Mouse (Mus musculus): ENCODE results near the gene Vill. TPM values are rescaled to one million over a fixed set of nuclear protein-coding genes. Genes with fewer than 3 reads are reported as not detected.

Vill gene
- polyA plus RNA-seq, 1 experiment from 2014 or later: 28.1 TPM

DNA sequence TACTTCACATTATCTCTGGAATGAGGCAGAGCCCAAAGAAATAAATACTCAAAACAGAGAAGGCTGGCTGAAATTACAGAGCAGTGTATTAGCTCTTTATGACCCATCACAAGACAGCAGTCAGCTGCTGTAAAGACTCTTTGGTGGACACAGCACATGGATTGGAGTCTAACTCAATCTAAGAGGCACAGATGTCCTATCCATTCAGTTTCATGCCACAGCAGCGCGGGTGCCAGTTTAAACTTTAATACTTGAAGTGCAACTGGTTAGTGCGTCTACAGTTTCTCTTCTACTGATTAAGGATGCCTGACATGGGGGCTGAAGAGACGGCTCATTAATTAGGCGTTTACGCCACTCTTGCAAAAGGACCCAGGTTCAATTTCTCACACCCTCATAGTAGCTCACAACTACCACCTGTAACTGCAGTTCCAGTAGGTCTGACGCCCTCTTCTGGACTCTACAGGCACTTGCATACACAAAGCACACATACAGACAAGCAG, 26.7 kb upstream of the Vill start:
- no peaks in the 10 kb centered on the region for H3K4me1 ChIP-seq
- ATAC-seq (ENCODE audit: insufficient number of reproducible peaks, insufficient read depth, low FRiP score, low TSS enrichment): no peak
- H3K4me2 ChIP-seq (replicated peaks): no peak overlapping the region
- H3K27me3 ChIP-seq: no peaks in the 10 kb centered on the region
- no peaks in the 10 kb centered on the region; the same call in 1 of the 2 replicates for H3K36me3 ChIP-seq
- no peaks in the 10 kb centered on the region for H3K9me3 ChIP-seq
- H3K4me3 ChIP-seq: no peak overlapping the region
- no peak overlapping the region for H3K27ac ChIP-seq
- 81% methylated on average over 7 of the region's 7 CpGs for WGBS
- no peak overlapping the region for H3K9ac ChIP-seq

DNA sequence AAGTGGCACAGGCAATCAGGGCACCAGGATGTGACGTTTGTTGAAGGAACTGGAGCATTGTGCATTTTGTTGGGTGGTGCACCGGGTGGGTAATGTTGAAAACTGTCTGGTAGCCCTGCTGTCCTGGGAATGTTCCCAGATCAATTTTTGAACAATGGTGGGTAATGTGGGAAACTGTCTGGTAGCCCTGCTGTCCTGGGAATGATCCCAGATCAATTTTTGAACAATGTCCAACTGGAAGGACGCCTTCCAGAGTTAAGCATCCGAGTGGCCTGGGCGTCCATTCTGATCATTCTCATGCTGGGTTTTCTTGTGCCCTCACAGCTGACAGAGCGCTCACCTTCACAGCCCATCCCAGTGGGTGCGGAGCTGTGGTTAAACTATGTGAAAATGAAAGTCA, 25.2 kb upstream of the Vill start:
- no peak for ATAC-seq (ENCODE audit: insufficient number of reproducible peaks, insufficient read depth, low FRiP score, low TSS enrichment)
- no peaks in the 10 kb centered on the region; the same call in 1 of the 2 replicates for H3K36me3 ChIP-seq
- no peaks in the 10 kb centered on the region for H3K9me3 ChIP-seq
- no peak overlapping the region for H3K27ac ChIP-seq
- no peak overlapping the region for H3K9ac ChIP-seq
- no peak overlapping the region for H3K4me3 ChIP-seq
- peaks cover 9% of the 10 kb centered on the region for H3K4me1 ChIP-seq
- 93% methylated on average over 7 of the region's 7 CpGs for WGBS
- H3K4me2 ChIP-seq (replicated peaks): no peak overlapping the region
- no peaks in the 10 kb centered on the region for H3K27me3 ChIP-seq

DNA sequence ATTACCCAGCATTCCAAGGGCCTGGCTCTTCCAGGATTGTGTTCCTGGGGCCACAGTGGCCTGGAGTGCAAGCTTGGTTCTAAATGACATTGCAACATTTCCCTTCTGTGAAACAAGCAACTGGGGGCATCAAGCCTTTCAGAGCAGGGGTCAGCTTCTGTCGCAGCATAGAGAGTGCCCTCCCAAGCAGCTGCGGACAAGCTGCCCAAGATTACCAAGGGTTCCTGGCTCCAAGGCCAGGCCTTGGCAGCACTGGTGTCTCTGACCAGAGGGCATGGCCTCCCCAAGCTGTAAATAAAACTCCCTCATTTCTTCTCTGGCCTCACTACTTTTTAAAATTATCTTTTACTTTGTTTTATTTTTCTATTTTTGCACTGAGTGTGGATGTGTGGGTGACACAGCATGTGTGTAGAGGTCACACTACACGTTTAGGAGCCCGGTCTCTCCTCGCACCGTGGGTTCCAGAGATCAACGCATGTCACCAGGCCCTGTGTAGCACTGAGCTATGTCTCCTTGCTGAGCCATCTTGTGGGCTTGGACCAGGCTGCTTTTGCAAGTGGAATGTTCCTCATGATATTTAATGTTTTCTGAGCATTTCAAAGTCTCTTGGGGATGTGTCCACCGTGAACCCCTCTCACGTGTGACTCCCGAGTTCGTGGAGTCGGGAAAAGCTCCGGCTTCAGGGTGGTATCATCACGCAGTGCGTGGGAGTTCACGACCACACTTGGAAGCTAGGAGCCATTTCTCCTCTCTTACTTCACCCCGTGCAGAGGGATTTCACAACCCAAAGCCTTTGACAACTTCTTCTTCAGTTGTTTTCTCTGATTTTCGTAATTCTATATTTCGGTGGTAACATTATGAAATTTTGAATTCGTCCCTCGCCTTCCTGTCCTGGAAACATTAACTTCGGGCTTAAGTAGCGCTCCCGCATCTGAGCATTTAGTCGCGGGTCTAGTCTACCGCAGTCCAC, 24.1 kb upstream of the Vill start:
- Histone ChIP-seq H3K27me3 (no peaks in the 10 kb centered on the region), H3K9ac (no peak overlapping the region), H3K36me3 (no peaks in the 10 kb centered on the region; the same call in 1 of the 2 replicates), H3K27ac (no peak overlapping the region), H3K4me2 (replicated peaks) (no peak overlapping the region), H3K4me3 (no peak overlapping the region), H3K4me1 (peaks cover 21% of the 10 kb centered on the region), H3K9me3 (no peaks in the 10 kb centered on the region)
- WGBS: 94% methylated on average over 27 of the region's 27 CpGs
- ATAC-seq (ENCODE audit: insufficient number of reproducible peaks, insufficient read depth, low FRiP score, low TSS enrichment): no peak

GRCm38 (mm10) chr9:119029568-119029967, 23.0 kb upstream of the Vill start:
- Histone ChIP-seq H3K4me2 (replicated peaks) (no peak overlapping the region), H3K9me3 (no peaks in the 10 kb centered on the region), H3K36me3 (no peaks in the 10 kb centered on the region; the same call in 1 of the 2 replicates), H3K4me1 (peaks cover 32% of the 10 kb centered on the region), H3K9ac (no peak overlapping the region), H3K4me3 (no peak overlapping the region), H3K27me3 (no peaks in the 10 kb centered on the region), H3K27ac (no peak overlapping the region)
- ATAC-seq (ENCODE audit: insufficient number of reproducible peaks, insufficient read depth, low FRiP score, low TSS enrichment): no peak
- 58% methylated on average over 7 of the region's 7 CpGs for WGBS

DNA sequence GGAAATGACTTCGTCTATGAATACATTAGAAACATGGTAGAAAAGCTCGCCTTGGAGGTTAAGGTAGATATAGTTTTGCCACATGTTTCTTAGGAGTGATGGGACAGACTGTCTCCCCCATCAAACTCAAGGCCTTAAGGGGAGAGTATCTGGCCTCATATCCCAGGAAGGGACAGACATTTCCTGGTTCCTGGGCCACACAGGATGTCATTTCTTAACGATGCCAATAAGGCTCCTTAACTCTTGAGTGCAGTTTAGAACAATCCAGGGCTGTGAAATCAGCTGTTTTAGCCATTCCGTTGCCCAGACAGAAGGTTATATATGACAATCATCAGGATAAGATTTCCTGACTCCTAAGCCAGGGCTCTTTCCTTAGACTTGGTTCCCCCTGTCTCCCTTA, 21.5 kb upstream of the Vill start:
- WGBS: 87% methylated on average over 4 of the region's 4 CpGs
- H3K27me3 ChIP-seq: no peaks in the 10 kb centered on the region
- ATAC-seq (ENCODE audit: insufficient number of reproducible peaks, insufficient read depth, low FRiP score, low TSS enrichment): no peak
- H3K4me2 ChIP-seq (replicated peaks): no peak overlapping the region
- no peak overlapping the region for H3K9ac ChIP-seq
- 0 out of 2 replicates have a peak overlapping the region, but pooled peaks have one; percentile 80 for H3K27ac ChIP-seq
- H3K4me1 ChIP-seq: peaks cover 33% of the 10 kb centered on the region
- H3K36me3 ChIP-seq: no peaks in the 10 kb centered on the region; the same call in 1 of the 2 replicates
- no peak overlapping the region for H3K4me3 ChIP-seq
- no peaks in the 10 kb centered on the region for H3K9me3 ChIP-seq

DNA sequence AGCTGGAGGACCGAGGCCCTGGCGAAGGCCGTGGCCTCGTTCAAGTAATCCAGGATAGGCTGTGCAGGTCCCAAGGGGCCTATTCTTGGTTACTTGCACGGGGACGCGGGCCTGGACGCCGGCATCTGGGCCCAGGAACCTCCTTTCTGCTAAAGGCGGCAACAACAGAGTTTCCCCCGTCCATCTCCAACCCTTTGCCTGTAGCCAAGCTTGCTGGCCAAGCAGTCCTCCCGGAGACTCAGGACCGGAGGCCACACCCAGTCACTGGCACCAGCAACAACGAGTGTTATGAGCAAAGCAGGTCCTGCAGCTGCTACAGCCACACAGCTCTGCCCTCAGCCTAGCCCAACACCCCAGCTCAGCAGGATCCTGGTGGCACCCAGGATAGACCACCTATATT, 20.8 kb upstream of the Vill start:
- H3K4me1 ChIP-seq: peaks cover 37% of the 10 kb centered on the region
- H3K27me3 ChIP-seq: no peaks in the 10 kb centered on the region
- no peak overlapping the region for H3K4me3 ChIP-seq
- H3K9me3 ChIP-seq: no peaks in the 10 kb centered on the region
- no peaks in the 10 kb centered on the region; the same call in 1 of the 2 replicates for H3K36me3 ChIP-seq
- 77% methylated on average over 14 of the region's 14 CpGs for WGBS
- ATAC-seq (ENCODE audit: insufficient number of reproducible peaks, insufficient read depth, low FRiP score, low TSS enrichment): no peak
- H3K27ac ChIP-seq: peak overlapping the region; percentile 80
- peak overlapping the region; percentile 2; the same call in 1 of the 2 replicates for H3K9ac ChIP-seq
- no peak overlapping the region for H3K4me2 ChIP-seq (replicated peaks)

- Histone ChIP-seq H3K4me1 (peaks cover 42% of the 10 kb centered on the region), H3K27ac (peak overlapping the region; percentile 80), H3K4me2 (replicated peaks) (no peak overlapping the region), H3K9me3 (no peaks in the 10 kb centered on the region), H3K9ac (peak overlapping the region; percentile 1; the same call in 1 of the 2 replicates), H3K27me3 (no peaks in the 10 kb centered on the region), H3K4me3 (no peak overlapping the region), H3K36me3 (no peaks in the 10 kb centered on the region; the same call in 1 of the 2 replicates)
- ATAC-seq (ENCODE audit: insufficient number of reproducible peaks, insufficient read depth, low FRiP score, low TSS enrichment): no peak
- 42% methylated on average over 9 of the region's 9 CpGs for WGBS
These were observed 20.0 kb upstream of the Vill start for GRCm38 (mm10) chr9:119032538-119032937.

GRCm38 (mm10) chr9:119033111-119033921, 19.3 kb upstream of the Vill start:
- Histone ChIP-seq H3K27ac (peak overlapping the region; percentile 80), H3K4me3 (no peak overlapping the region), H3K36me3 (peaks cover 7% of the 10 kb centered on the region), H3K4me2 (replicated peaks) (no peak overlapping the region), H3K27me3 (no peaks in the 10 kb centered on the region), H3K9me3 (no peaks in the 10 kb centered on the region), H3K4me1 (peaks cover 42% of the 10 kb centered on the region), H3K9ac (no peak overlapping the region)
- 72% methylated on average over 19 of the region's 19 CpGs for WGBS
- no peak for ATAC-seq (ENCODE audit: insufficient number of reproducible peaks, insufficient read depth, low FRiP score, low TSS enrichment)

DNA sequence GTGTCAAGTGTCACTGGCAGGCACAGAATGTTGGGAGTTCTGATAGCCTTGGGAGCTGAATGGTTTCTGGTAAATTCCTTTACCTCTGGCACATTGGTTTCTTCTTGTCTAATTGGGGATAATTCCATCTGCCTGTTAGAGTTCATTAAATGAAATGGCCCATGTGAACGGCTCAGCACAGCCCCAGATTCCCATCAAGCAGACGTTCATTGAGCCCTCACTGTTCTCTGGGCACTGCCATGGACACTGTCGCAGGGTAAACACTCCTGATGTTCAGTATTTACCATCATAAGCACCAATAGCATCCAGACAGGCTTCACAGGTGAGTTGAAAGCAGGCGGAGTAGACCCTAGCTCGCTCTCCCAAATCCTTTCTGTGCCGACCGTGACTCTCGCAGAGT, 18.5 kb upstream of the Vill start:
- Histone ChIP-seq H3K9ac (no peak overlapping the region), H3K9me3 (no peaks in the 10 kb centered on the region), H3K27ac (no peak overlapping the region), H3K4me3 (no peak overlapping the region), H3K4me2 (replicated peaks) (no peak overlapping the region), H3K36me3 (peaks cover 11% of the 10 kb centered on the region), H3K27me3 (no peaks in the 10 kb centered on the region), H3K4me1 (peaks cover 42% of the 10 kb centered on the region)
- WGBS: 75% methylated on average over 8 of the region's 8 CpGs
- ATAC-seq (ENCODE audit: insufficient number of reproducible peaks, insufficient read depth, low FRiP score, low TSS enrichment): no peak

DNA sequence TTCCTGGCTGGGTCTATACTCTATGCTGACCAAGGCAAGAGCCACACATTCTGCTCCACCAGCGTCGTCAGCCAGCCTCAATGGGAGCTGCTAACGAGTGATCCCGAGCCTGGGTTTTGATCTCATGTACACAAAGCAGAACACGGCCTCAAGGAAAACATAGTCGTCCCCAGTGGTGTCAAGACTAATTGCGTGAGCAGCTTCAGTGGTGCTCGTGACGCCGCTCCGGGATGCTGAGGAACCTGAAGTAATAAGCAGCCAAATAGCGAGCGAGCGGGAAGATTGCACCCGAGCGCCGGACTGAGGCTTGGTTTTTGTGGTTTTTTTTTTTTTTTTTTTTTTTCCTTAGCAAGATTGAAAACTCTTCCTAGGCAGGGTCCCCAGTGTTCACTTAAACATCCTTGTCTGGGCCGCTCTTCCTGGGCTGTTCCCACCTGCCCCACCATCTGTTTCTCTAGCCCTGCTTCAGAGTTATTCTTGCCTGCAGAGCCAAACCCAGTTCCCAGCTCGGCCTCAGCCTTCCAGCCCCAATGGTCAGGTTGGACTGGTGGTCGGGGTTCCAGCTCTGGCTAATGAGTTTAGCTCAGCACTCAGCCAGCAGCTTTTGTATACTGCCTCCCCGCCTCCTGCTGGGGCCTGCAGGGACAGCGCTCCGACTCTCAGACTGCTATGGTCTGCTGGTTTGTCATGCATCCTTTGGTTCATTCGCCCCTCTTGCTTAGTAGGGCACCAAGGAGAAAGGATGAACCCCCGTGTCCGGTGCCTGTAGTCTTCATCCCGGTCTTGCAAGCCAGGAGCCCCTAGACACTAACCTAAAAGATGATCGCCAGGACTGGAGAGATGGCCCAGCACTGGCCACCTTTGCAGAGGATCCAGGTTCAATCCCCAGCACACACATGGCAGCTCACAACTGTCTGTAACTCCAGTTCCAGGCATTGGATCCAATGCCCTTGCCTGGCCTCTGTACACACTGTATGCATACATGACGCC, 17.6 kb upstream of the Vill start:
- no peak overlapping the region for H3K4me2 ChIP-seq (replicated peaks)
- no peak overlapping the region for H3K4me3 ChIP-seq
- H3K9me3 ChIP-seq: no peaks in the 10 kb centered on the region
- 72% methylated on average over 29 of the region's 29 CpGs for WGBS
- H3K9ac ChIP-seq: no peak overlapping the region
- ATAC-seq (ENCODE audit: insufficient number of reproducible peaks, insufficient read depth, low FRiP score, low TSS enrichment): no peak
- peaks cover 42% of the 10 kb centered on the region for H3K4me1 ChIP-seq
- H3K27ac ChIP-seq: 0 out of 2 replicates have a peak overlapping the region, but pooled peaks have one; percentile 30
- no peaks in the 10 kb centered on the region for H3K27me3 ChIP-seq
- H3K36me3 ChIP-seq: peaks cover 18% of the 10 kb centered on the region

Measured in embryonic facial prominence, embryonic 12.5 days (tissue).